Mouse (Mus musculus): ENCODE results near the gene Myom1.

Gene Myom1

DNA sequence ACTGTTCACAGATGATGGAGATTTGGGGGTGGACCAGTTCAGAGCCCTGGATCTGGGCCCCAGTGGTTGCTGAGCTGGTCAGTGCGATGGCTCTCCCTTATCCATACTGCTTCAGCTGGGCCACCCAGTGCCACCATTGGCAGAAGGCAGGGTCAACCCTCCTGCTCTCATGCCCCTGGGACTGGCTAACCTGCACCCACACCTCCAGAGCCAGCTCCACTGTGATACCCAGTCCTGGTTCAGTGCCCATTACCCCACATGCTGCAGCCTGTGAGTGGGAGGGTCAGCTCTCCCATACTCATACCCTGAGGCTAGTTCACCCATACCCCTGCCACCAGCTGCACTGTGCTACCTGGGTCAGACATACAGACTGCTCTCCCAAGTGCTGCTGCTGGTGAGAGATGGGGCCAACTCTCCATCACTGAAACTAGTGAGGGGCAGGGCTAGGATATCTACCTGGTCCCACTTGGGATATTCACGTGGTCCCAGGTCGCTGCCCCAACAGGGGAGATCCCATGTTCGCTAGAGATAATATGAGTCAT is 15.1 kb downstream of the Myom1 start:
- DNase-seq (ENCODE audit: low spot score in 2 of 2) = no peak

GRCm38 (mm10) chr17:71018151-71018550 is 15.7 kb downstream of the Myom1 start:
- DNase-seq (ENCODE audit: low spot score in 2 of 2) = no peak

GRCm38 (mm10) chr17:71018616-71019308 is 16.3 kb downstream of the Myom1 start:
- DNase-seq (ENCODE audit: low spot score in 2 of 2) = no peak

DNA sequence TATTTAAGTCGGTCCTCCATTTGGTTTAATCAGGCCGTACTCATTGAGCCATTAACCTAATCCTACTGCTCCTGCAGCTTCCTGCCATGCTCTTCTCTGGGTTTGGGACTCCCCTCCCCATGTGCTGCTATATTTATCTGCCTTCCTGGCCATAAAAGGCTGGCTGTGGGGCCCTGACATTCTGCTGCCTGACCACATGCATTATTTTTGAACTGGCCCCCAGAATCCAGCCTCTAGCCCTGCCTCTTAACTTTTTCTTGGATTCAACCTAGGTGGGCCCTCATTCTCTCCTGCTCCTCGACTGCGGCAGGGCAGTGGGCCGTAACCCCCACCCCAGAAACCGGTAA is 16.8 kb downstream of the Myom1 start:
- no peak for DNase-seq (ENCODE audit: low spot score in 2 of 2)

DNA sequence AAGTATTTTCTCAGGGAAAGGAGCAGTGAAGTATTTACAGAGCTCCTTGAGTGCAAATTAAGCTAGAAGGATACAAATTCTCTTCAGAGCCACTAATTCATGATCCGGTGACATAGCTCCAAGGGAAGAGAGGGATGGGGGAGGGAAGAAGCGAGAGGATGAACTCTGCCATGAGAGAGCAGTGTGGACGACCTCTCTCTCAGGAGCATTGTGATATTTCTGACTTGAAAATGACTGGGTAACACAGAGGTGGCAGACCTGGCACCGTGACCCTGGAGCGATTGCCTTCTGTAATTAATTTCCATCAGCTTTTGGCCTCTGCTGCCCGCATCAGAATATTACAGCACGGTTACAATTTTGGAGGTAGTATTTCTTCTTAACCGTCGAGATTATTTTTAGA is 17.4 kb downstream of the Myom1 start:
- DNase-seq (ENCODE audit: low spot score in 2 of 2) = no peak

- DNase-seq (ENCODE audit: low spot score in 2 of 2) = no peak
Observed at GRCm38 (mm10) chr17:71022841-71023240, 20.4 kb downstream of the Myom1 start.

GRCm38 (mm10) chr17:71024071-71024470 is 21.6 kb downstream of the Myom1 start:
- DNase-seq (ENCODE audit: low spot score in 2 of 2) = no peak

GRCm38 (mm10) chr17:71025922-71026321 is 23.5 kb downstream of the Myom1 start:
- DNase-seq (ENCODE audit: low spot score in 2 of 2) = no peak

- DNase-seq (ENCODE audit: low spot score in 2 of 2) = no peak
Observed at GRCm38 (mm10) chr17:71027186-71027585, 24.8 kb downstream of the Myom1 start.

DNA sequence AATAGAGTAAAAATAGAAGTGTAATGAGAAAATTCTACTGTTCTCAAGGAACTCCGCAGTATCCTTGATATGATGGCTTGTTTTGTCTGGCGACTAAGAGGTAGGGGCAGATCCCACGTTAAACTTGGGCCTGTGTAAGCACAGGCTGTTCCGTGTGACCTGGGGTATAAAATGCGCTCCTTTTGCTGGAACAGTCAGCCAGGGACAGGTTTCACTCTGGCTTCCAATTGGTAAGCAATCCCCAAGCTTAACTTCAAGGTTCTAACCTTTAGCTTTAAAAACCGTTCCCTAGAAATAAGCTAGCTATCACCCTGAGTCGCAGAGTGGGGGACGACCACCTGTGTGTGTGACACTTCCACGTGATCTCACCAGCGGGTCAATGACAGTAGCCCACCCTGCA is 30.3 kb downstream of the Myom1 start:
- no peak for DNase-seq (ENCODE audit: low spot score in 2 of 2)

DNA sequence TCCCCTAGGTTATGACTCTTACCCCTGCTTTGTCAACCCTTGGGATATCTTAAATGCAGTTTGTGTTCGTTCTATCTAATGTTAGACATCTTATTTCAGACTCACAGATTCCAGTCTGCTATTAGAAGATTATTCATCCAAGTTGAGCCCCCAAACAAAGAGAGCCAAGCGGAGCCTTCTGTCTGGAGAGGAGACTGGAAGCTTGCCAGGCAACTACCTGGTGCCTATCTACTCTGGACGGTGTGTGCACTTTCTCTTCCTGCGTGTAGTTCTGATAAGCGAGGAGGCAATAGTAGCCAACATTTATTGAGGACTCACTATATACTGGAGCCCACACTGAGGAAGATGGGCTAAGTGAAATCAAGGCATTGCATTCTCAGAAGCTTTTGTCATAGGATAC is 32.0 kb downstream of the Myom1 start:
- DNase-seq (ENCODE audit: low spot score in 2 of 2) = no peak

GRCm38 (mm10) chr17:71037188-71037587 is 34.8 kb downstream of the Myom1 start:
- no peak for DNase-seq (ENCODE audit: low spot score in 2 of 2)

GRCm38 (mm10) chr17:71038812-71039211 is 36.4 kb downstream of the Myom1 start:
- no peak for DNase-seq (ENCODE audit: low spot score in 2 of 2)

- no peak for DNase-seq (ENCODE audit: low spot score in 2 of 2)
Observed at GRCm38 (mm10) chr17:71039851-71040581, 37.6 kb downstream of the Myom1 start.

GRCm38 (mm10) chr17:71040582-71040880 is 38.1 kb downstream of the Myom1 start:
- DNase-seq (ENCODE audit: low spot score in 2 of 2) = no peak

GRCm38 (mm10) chr17:71042645-71043044 is 40.2 kb downstream of the Myom1 start:
- DNase-seq (ENCODE audit: low spot score in 2 of 2) = no peak

GRCm38 (mm10) chr17:71045591-71045990 is 43.2 kb downstream of the Myom1 start:
- DNase-seq (ENCODE audit: low spot score in 2 of 2) = no peak

- DNase-seq (ENCODE audit: low spot score in 2 of 2) = no peak
Observed at GRCm38 (mm10) chr17:71046856-71047255, 44.4 kb downstream of the Myom1 start.

DNA sequence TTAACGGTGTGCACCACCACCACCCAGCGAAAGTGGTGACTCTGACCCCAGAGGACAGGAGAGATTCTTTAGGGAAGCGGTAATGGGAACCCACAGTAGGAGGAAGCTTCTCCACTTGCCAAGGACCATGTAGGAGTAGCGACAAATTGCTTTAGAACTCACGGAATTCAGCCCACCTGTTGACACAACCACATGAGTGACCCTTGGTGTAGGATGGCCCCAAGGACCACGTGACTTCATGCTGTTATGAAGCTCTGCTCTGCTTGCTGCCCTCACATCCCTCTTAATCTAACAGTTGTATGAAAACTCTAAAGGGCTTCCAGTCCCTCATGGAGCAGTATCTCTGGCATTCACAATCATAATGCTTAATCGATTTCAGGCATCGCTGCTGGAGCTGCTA is 46.9 kb downstream of the Myom1 start:
- no peak for DNase-seq (ENCODE audit: low spot score in 2 of 2)

- no peak for DNase-seq (ENCODE audit: low spot score in 2 of 2)
Observed at GRCm38 (mm10) chr17:71053134-71053708, 50.8 kb downstream of the Myom1 start.

GRCm38 (mm10) chr17:71055203-71055894 is 52.9 kb downstream of the Myom1 start:
- no peak for DNase-seq (ENCODE audit: low spot score in 2 of 2)

DNA sequence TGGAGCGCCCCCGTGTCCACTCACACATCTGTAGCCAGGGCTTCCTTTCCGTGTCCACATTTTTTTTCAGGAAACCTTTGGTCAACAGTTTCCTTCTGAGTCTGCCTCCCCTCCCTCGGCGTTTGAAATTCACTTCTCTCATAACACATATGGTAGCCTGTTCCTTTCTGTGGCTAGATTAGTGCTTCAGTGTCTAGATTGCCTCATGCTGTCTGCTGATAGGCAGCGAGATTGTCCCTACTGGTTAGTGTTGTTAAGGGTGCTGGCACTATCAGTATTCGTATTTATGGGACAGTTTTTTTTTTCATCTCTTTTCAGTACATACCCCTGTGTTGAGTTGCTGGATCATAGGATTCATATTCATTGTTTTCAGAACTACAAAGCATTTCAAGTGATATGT is 54.0 kb downstream of the Myom1 start:
- no peak for DNase-seq (ENCODE audit: low spot score in 2 of 2)

- DNase-seq (ENCODE audit: low spot score in 2 of 2) = no peak
Observed at GRCm38 (mm10) chr17:71057758-71058157, 55.3 kb downstream of the Myom1 start.
